Mouse (Mus musculus) megakaryocyte, embryonic 14.5 days (primary cell): ENCODE measurements around the gene Slc1a7.

Experiments
- FLI1 ChIP-seq: IDR thresholded peaks from 2 replicates; pipeline ENCODE4 v1.6.1; 2012; ENCODE audit warnings: low read length, inconsistent platforms, mixed read lengths
- GATA1 ChIP-seq: IDR thresholded peaks from 3 replicates; pipeline ENCODE4 v1.6.1; 2012; ENCODE audit warnings: mixed read lengths, low read length, inconsistent platforms, borderline replicate concordance

DNA sequence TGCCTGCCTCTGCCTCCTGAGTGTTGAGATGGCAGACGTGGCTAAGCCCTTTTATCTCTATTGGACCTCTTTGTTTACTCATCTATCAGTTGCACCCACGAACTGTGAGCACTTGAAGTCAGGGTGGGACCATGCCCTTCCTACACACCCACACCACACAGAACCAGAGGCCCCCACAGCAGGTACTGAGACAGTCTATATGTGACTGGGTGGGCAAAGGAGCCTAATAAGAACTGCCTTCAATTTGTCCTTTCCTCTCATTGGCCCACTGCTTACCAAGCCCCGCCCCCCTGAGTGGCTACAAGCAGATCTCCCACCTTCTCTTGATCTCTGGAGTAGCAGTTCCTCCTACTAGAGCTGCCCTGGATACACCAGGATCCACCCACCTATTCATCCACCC lies 58.1 kb downstream of the Slc1a7 start:
- TF ChIP-seq GATA1 (no peak), FLI1 (no peak)
